26 mouse cellular contexts compared by ENCODE assay signal in genomic region chr8:128681970-128682369, GRCm38 (mm10).
"Had no signal": no experiment of that assay in that cellular context is flagged by ENCODE, and none has a peak within 500 bp of the region (broad histone marks: within the 10 kb centered on the region; RNA-seq: fewer than 3 reads in every experiment).

No protein-coding gene starts in this region.

- ATAC-seq: forebrain, embryonic 15.5 days; forebrain, postnatal 0 days; hindbrain, embryonic 16.5 days; inflammation-experienced regulatory T-cells, adult 6 months; intestine, embryonic 15.5 days; intestine, postnatal 0 days had no signal

- H3K27ac ChIP-seq: forebrain, embryonic 15.5 days; heart, adult 2 months; heart, embryonic 13.5 days; heart, embryonic 15.5 days; hindbrain, embryonic 10.5 days; hindbrain, embryonic 12.5 days; hindbrain, embryonic 14.5 days; intestine, embryonic 15.5 days; layer of hippocampus, adult 2 months; left cerebral cortex, adult 2 months; limb, embryonic 10.5 days; limb, embryonic 12.5 days had no signal

- H3K9ac ChIP-seq: forebrain, embryonic 15.5 days; forebrain, postnatal 0 days; heart, embryonic 13.5 days; heart, embryonic 15.5 days; hindbrain, embryonic 12.5 days; hindbrain, embryonic 14.5 days; intestine, embryonic 15.5 days; limb, embryonic 12.5 days had no signal

- H3K4me2 ChIP-seq: forebrain, embryonic 15.5 days; heart, embryonic 11.5 days; heart, embryonic 13.5 days; heart, embryonic 15.5 days; hindbrain, embryonic 12.5 days; hindbrain, embryonic 14.5 days; intestine, embryonic 15.5 days; limb, embryonic 12.5 days had no signal

- H3K4me3 ChIP-seq: forebrain, embryonic 15.5 days; heart, adult 2 months; heart, embryonic 13.5 days; heart, embryonic 15.5 days; hindbrain, embryonic 10.5 days; hindbrain, embryonic 12.5 days; intestine, embryonic 15.5 days; layer of hippocampus, adult 2 months; left cerebral cortex, adult 2 months; limb, embryonic 10.5 days; limb, embryonic 12.5 days had no signal

- DNase-seq: forebrain, postnatal 0 days; gastrocnemius, postnatal 10 days; gastrocnemius, postnatal 25 days; heart, adult 11 months; heart, adult 2 months; heart, postnatal 4 days; kidney, adult 18-20 months; kidney, adult 8-10 months; kidney, postnatal 10 days; kidney, postnatal 25 days; kidney, postnatal 4 days had no signal

- H3K36me3 ChIP-seq: forebrain, embryonic 15.5 days; heart, embryonic 13.5 days; heart, embryonic 15.5 days; hindbrain, embryonic 10.5 days; hindbrain, embryonic 12.5 days; intestine, embryonic 15.5 days; limb, embryonic 10.5 days; limb, embryonic 12.5 days had no signal

- H3K27me3 ChIP-seq: forebrain, embryonic 15.5 days; heart, embryonic 13.5 days; heart, embryonic 15.5 days; hindbrain, embryonic 12.5 days; intestine, embryonic 15.5 days; limb, embryonic 12.5 days had no signal

- H3K9me3 ChIP-seq: forebrain, embryonic 15.5 days; heart, embryonic 13.5 days; heart, embryonic 15.5 days; hindbrain, embryonic 10.5 days; hindbrain, embryonic 12.5 days; intestine, embryonic 15.5 days; limb, embryonic 10.5 days; limb, embryonic 12.5 days had no signal
